Mouse (Mus musculus) neural tube, embryonic 11.5 days (tissue): ENCODE measurements around the gene Ncoa5. TPM values are rescaled to one million over a fixed set of nuclear protein-coding genes. Genes with fewer than 3 reads are reported as not detected.

Experiments used
- ATAC-seq: fragments of 200-750 bp; cut with Nextera tagmentation; 2 replicates; pipeline ENCODE4 v1.8.0; 2017; ENCODE audit warnings: moderate number of reproducible peaks, mild to moderate bottlenecking, moderate TSS enrichment, moderate library complexity; ENCODE audit not compliant: insufficient read depth, low FRiP score, low TSS enrichment
- DNase-seq: peaks from one replicate; pipeline ENCODE4 v3.0.0-alpha.2; 2015; ENCODE audit warnings: low spot score
- H3K27ac ChIP-seq: fragments of 300-500 bp; sonication (generic); 2 replicates; pipeline ENCODE4 v1.5.1; 2014; ENCODE audit warnings: low read depth, mild to moderate bottlenecking, low read length
- H3K27me3 ChIP-seq: fragments of 300-500 bp; sonication (generic); 2 replicates; pipeline ENCODE4 v1.6.1; 2014; ENCODE audit warnings: mild to moderate bottlenecking, low read length, mixed read lengths; ENCODE audit not compliant: control insufficient read depth, insufficient read depth
- H3K36me3 ChIP-seq: fragments of 300-500 bp; sonication (generic); 2 replicates; pipeline ENCODE4 v1.6.1; 2014; ENCODE audit warnings: mild to moderate bottlenecking, low read length, moderate library complexity, mixed read lengths; ENCODE audit not compliant: control insufficient read depth, insufficient read depth
- H3K4me1 ChIP-seq: fragments of 300-500 bp; sonication (generic); 2 replicates; pipeline ENCODE4 v1.6.1; 2014; ENCODE audit warnings: low read length, mixed read lengths; ENCODE audit not compliant: control insufficient read depth, insufficient read depth
- H3K4me2 ChIP-seq: fragments of 300-500 bp; sonication (generic); 2 replicates; pipeline ENCODE4 v1.6.1; 2014; ENCODE audit warnings: low read depth, mild to moderate bottlenecking, moderate library complexity
- H3K4me3 ChIP-seq: fragments of 300-500 bp; sonication (generic); 2 replicates; pipeline ENCODE4 v1.5.1; 2014; ENCODE audit warnings: low read depth, low read length
- H3K9ac ChIP-seq: fragments of 300-500 bp; sonication (generic); 2 replicates; pipeline ENCODE4 v1.6.1; 2014; ENCODE audit warnings: mild to moderate bottlenecking, low read length
- H3K9me3 ChIP-seq: fragments of 300-500 bp; sonication (generic); 2 replicates; pipeline ENCODE4 v1.6.1; 2016; ENCODE audit warnings: low read length; ENCODE audit not compliant: control insufficient read depth
- WGBS: fragments of 180-500 bp; shearing (Covaris S2); extraction: QIAGEN DNeasy Blood & Tissue Kit; methylation state at CpG from one replicate; pipeline ENCODE4 v1.1.7; 2014; 5-methylcytosine and 5-hydroxymethylcytosine counted together
- polyA plus RNA-seq: library from polyadenylated mRNA; unstranded; fragments of >200 nt; fragmentation: Nextera tagmentation; extraction: Ambion mirVana; gene quantifications from 2 replicates; pipeline ENCODE4 v1.2.1, GENCODE M21; 2014

Ncoa5 gene
- polyA plus RNA-seq, 1 experiment from 2014 or later = 89.4 TPM

DNA sequence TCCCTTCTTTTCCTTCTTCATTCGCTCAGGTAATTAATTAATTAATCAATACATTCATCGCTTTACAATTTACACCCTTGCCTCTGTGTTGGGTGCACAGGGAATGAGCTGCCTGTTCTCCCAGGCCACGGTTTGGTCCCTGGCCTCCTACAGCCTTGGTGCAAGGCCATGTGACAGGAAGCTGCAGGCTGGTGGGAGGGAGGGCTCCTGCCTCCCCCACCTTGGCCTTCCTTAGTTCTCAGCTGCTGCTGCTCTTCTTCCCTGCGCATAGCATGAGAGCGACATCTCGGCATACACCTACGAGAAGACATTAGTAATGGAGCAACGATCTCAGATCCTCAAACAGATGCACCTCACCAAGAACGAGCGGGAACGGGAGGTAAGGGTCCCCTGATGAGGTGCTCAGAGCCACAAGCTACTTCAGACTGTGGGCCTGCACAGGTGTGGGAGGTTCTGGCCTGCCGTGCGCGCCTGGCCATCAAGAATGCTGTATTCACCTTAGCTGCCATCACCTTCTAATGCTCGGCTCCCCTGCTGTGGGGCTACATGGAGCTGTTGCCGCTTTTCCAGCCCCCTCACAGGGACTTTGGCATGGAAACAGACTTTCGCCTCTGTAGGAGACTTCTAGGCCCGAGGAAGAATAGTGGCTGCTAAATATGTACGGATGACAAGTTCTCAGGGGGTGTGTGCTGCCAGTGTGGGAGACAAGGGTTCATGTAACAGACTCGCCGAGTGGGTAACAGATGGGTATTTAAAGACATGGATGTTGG is 39.8 kb downstream of the Ncoa5 start:
- H3K27me3 ChIP-seq = peaks cover 29% of the 10 kb centered on the region
- ATAC-seq = no peak

DNA sequence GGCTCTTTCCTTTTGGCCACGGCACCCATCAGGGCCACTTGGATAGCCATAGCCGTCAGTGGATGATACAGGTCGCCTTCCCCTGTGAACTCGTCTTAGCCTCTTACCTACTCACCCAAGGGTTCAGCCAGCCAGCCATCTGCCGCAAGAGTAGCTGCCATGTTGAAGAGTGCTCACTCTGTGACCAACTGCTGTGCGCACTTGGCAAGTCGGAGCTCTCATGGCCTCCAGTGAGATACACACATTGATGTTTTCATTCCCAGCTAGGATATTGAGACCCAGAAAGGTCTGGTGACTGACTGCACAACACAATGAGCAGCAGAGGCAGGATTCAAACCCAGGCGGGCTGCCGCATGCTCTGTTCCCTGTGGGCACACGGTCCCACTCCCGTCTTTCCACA is 40.5 kb downstream of the Ncoa5 start:
- H3K4me3 ChIP-seq = no peak overlapping the region
- no peaks in the 10 kb centered on the region; the same call in 1 of the 2 replicates for H3K36me3 ChIP-seq
- ATAC-seq (no peak), DNase-seq (no peak)
- WGBS = 88% methylated on average over 11 of the region's 11 CpGs
- peaks cover 10% of the 10 kb centered on the region; the same call in 1 of the 2 replicates for H3K4me1 ChIP-seq
- no peaks in the 10 kb centered on the region for H3K9me3 ChIP-seq
- peaks cover 27% of the 10 kb centered on the region for H3K27me3 ChIP-seq
- H3K27ac ChIP-seq = no peak overlapping the region
- H3K9ac ChIP-seq = no peak overlapping the region
- H3K4me2 ChIP-seq = no peak overlapping the region

More for the DNA sequence above, 39.8 kb downstream of the Ncoa5 start:
- no peaks in the 10 kb centered on the region for H3K9me3 ChIP-seq
- no peak overlapping the region for H3K9ac ChIP-seq
- no peak overlapping the region for H3K27ac ChIP-seq
- no peak overlapping the region for H3K4me2 ChIP-seq
- H3K4me1 ChIP-seq = peaks cover 10% of the 10 kb centered on the region; the same call in 1 of the 2 replicates
- no peak for DNase-seq
- WGBS = 60% methylated on average over 21 of the region's 21 CpGs
- peaks cover 2% of the 10 kb centered on the region for H3K36me3 ChIP-seq
- H3K4me3 ChIP-seq = no peak overlapping the region

DNA sequence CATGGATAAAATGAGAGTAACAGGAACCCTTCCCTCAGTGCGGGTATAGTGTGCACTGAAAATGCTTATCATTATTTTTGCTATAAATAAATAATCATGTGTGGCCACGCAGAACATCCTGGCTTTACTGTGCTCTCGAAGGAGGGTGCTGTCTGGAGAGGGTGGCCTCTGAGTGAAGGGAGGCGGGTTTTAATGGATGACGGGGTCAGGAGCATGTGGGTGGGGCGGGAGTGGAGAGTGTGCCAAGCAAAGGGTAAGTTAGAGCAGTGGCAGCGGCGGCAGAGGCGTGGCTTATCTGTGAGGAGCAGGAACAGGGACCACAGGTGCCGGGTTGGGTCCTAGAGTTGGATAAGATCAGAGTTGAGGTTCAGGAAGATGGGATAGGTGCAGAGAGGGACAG is 42.9 kb downstream of the Ncoa5 start:
- no peaks in the 10 kb centered on the region for H3K9me3 ChIP-seq
- peaks cover 6% of the 10 kb centered on the region for H3K27me3 ChIP-seq
- no peaks in the 10 kb centered on the region for H3K4me1 ChIP-seq
- DNase-seq (no peak), ATAC-seq (no peak)
- H3K4me2 ChIP-seq = no peak overlapping the region
- WGBS = 44% methylated on average over 10 of the region's 10 CpGs
- H3K9ac ChIP-seq = no peak overlapping the region
- no peak overlapping the region for H3K27ac ChIP-seq
- H3K36me3 ChIP-seq = no peaks in the 10 kb centered on the region; the same call in 1 of the 2 replicates
- no peak overlapping the region for H3K4me3 ChIP-seq

DNA sequence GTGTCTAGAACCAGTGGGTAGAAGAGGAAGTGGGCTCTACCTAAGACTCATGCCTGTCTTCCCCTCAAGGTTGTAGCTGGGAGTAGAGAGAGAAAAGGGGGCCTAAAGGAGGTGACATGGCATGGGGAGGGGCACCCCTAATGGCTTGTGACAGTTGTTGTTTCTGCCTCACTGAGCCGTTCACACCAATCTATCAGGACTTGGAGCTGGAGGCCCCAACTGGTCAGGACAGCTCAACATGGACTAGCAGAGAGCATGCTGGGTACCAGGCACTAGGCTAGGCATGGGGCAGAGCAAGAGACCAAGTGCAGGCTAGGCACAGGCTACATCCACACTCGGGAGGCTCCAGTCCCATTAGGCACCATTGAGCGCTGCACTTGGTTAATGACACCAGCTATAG is 43.6 kb downstream of the Ncoa5 start:
- Histone ChIP-seq H3K4me3 (no peak overlapping the region), H3K9me3 (no peaks in the 10 kb centered on the region), H3K4me2 (no peak overlapping the region), H3K9ac (no peak overlapping the region), H3K27ac (no peak overlapping the region), H3K27me3 (peaks cover 1% of the 10 kb centered on the region; the same call in 1 of the 2 replicates), H3K36me3 (no peaks in the 10 kb centered on the region; the same call in 1 of the 2 replicates), H3K4me1 (no peaks in the 10 kb centered on the region)
- ATAC-seq = no peak
- no peak for DNase-seq
- 72% methylated on average over 3 of the region's 3 CpGs for whole genome bisulfite sequencing

DNA sequence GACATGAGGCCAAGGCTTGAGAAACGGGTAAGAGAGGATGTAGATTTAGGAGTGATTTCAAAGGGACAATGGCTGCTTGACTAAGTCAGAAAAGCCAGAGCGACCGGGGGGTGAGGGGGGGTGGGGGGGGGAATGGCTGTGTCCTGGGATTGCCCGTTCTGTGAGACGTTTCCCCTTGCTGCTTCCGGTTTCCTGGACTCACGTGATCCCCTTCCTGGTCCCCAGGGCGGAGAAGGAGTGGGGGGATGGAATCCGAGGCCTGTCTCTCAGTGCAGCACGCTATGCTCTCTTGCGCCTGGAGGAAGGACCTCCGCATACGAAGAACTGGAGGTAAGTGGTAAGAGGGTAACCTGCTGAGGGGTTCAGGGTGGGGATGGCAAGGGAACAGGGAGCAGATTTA is 45.9 kb downstream of the Ncoa5 start:
- no peaks in the 10 kb centered on the region for H3K27me3 ChIP-seq
- H3K36me3 ChIP-seq = no peaks in the 10 kb centered on the region
- H3K9me3 ChIP-seq = no peaks in the 10 kb centered on the region
- WGBS = 71% methylated on average over 13 of the region's 13 CpGs
- H3K4me3 ChIP-seq = no peak overlapping the region
- no peak overlapping the region for H3K27ac ChIP-seq
- no peak overlapping the region for H3K9ac ChIP-seq
- DNase-seq (no peak), ATAC-seq (no peak)
- H3K4me1 ChIP-seq = no peaks in the 10 kb centered on the region
- no peak overlapping the region for H3K4me2 ChIP-seq

DNA sequence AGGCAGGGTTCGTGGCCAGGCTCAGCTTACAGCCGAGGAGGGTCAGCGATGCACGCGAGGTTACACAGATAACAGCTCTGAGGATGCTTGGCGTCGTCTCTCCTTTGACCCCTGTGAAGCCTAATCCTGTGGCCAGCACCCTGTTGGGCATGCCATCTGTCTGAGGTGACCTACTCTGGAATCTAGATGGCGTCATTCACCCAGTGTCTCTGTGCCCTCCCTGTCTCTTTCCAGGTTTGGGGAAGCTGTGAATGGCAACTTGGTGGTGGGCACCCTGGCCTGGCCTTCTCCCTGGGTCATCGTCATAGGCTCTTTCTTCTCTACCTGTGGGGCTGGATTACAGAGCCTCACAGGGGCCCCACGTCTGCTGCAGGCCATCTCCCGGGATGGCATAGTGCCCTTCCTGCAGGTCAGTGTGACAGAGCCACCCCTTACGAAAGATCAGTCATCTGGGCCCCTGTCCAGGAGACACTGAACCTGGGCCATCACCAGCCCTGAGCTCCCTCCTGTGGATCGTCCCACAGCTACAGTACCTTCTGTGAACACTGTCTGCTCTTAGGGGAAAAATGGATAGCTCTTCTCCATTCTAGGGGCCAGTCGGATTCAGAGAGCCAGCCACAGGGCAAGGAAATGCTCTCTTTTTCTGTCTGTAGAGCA is 48.2 kb downstream of the Ncoa5 start:
- Histone ChIP-seq H3K4me2 (no peak overlapping the region), H3K27ac (no peak overlapping the region), H3K4me3 (no peak overlapping the region), H3K9me3 (no peaks in the 10 kb centered on the region), H3K4me1 (no peaks in the 10 kb centered on the region), H3K36me3 (no peaks in the 10 kb centered on the region), H3K27me3 (no peaks in the 10 kb centered on the region), H3K9ac (no peak overlapping the region)
- DNase-seq (no peak), ATAC-seq (no peak)
- WGBS = 82% methylated on average over 14 of the region's 14 CpGs

DNA sequence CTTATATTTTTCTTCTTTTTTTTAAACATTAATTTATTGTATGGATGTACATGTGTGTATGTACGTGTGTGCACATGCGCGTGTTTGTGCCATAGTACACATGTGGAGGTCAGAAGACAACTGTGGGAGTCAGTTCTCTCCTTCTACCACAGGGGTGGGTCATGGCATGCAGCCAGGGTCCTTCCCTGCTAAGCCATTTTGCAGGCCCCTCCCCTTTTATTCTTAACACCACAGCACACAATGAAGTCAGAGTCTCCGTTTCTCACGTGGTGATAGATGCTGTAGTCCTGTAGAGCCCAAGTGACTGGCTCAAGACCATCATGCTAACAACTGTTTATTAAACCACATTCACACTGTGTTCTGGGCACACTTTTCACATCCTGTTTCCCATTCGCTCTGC is 48.7 kb downstream of the Ncoa5 start:
- no peak overlapping the region for H3K27ac ChIP-seq
- H3K36me3 ChIP-seq = no peaks in the 10 kb centered on the region
- no peaks in the 10 kb centered on the region for H3K9me3 ChIP-seq
- H3K4me2 ChIP-seq = no peak overlapping the region
- no peak for DNase-seq
- WGBS = 83% methylated on average over 6 of the region's 6 CpGs
- no peaks in the 10 kb centered on the region for H3K27me3 ChIP-seq
- no peaks in the 10 kb centered on the region for H3K4me1 ChIP-seq
- ATAC-seq = no peak
- no peak overlapping the region for H3K4me3 ChIP-seq
- no peak overlapping the region for H3K9ac ChIP-seq

DNA sequence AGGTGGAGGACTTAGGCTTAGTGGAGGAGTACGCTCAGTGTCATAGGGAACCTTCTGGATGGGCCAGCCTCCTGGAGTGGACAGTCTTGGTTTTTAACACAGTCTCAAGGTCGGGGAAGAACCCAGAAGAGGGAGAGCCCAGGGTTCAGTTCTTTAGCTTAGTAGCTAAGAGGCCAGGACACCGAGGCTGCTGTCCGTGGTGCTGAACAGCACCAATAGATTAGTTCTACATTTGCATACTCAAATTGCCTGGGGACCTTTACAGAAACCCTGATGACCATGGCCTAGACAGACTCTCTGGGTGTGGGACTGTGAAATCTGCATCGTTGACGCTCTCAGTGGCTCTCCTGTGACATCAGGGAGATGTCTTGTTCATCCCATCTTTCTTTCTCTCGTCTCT is 54.9 kb downstream of the Ncoa5 start:
- H3K27ac ChIP-seq = no peak overlapping the region
- 20% methylated on average over 7 of the region's 7 CpGs for WGBS
- no peaks in the 10 kb centered on the region for H3K36me3 ChIP-seq
- no peak overlapping the region for H3K4me2 ChIP-seq
- DNase-seq (peak; percentile 61), ATAC-seq (no peak)
- no peaks in the 10 kb centered on the region for H3K27me3 ChIP-seq
- no peak overlapping the region for H3K9ac ChIP-seq
- no peaks in the 10 kb centered on the region for H3K4me1 ChIP-seq
- no peaks in the 10 kb centered on the region for H3K9me3 ChIP-seq
- no peak overlapping the region for H3K4me3 ChIP-seq

DNA sequence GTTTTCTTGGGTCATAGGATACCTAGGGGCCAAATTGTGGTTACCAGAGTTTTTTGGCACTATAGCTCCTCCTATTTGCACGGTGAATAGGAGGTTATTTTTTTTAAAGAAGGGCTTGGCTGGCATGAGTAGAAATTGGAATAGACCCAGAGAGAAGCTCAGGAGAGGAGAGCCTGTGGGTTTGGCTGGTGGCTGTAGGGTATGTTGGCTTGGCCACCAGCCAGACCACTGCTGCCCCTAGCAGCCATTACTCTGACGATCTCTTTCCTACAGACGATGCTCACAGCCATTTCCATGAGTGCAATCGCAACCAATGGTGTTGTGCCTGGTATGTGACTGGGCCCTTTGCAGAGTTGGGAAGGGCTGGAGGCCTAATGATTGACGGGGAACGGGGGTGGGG is 59.1 kb downstream of the Ncoa5 start:
- 88% methylated on average over 6 of the region's 6 CpGs for WGBS
- no peak overlapping the region for H3K4me2 ChIP-seq
- DNase-seq = no peak
- H3K36me3 ChIP-seq = no peaks in the 10 kb centered on the region
- ATAC-seq = no peak
- H3K4me1 ChIP-seq = 0 out of 2 replicates have a peak, but pooled peaks cover 2% of the 10 kb centered on the region
- H3K4me3 ChIP-seq = no peak overlapping the region
- H3K9me3 ChIP-seq = no peaks in the 10 kb centered on the region
- peaks cover 10% of the 10 kb centered on the region for H3K27me3 ChIP-seq
- H3K27ac ChIP-seq = no peak overlapping the region
- H3K9ac ChIP-seq = no peak overlapping the region
